Mouse (Mus musculus) mouse embryonic stem cell (cell line): ENCODE data around the gene Map2k3.

ENCODE experiments used
- in situ Hi-C, 2 experiments: fragments of 300-500 bp; cut with MboI; formaldehyde crosslinking; loops; 1 replicate in 1 of 2; 3 replicates in 1 of 2; pipeline ENCODE4 v1.14.3; 2019 to 2020; ENCODE audit warnings: low sequenced_read_pairs in 2 of 2, low pct_unique_long_range_greater_than_20kb in 1 of 2, mixed read lengths in 1 of 2; ENCODE audit not compliant: unreplicated experiment in 1 of 2

The Map2k3 gene

DNA sequence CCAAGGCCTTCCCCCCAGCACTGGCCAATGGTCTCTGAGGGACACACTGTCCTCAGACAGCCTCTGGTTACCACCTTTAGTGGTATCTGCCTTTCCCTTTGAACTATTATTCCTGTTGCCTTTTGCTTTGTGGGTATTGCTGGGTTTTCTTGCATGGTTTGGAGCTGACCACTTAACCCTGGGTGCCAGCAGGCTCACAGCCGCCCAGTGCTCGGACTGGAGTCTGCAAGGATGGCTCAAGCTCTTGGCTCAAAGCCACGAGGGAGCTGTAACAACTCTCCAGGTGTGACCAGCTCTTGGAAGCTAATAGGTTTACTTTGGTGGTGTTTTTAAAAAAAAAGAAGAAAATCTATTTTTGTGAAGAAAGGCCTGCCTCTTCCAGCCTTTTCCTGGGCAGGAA lies 20.5 kb downstream of the Map2k3 start:
- in situ Hi-C loops: no loop called here

DNA sequence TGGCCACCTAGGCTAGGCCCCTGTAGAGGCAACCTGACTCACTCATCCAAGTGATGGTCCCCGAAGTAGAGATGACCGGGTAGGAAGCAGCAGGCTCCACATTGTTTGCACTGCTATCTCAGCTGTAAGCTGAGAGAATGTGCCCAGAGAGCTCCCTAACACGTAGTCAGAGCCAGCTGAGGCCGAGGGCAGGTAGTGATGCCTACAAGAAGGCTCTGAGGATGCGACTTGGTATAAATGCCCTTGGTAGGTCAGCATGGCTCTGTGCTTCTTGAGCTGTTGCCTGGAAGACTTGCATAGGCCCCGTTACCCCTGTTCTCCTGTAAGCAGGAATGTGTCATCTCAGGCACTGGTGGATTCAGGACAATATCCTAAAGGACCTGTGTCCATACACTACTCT lies 21.2 kb downstream of the Map2k3 start:
- in situ Hi-C loops: no loop called here

DNA sequence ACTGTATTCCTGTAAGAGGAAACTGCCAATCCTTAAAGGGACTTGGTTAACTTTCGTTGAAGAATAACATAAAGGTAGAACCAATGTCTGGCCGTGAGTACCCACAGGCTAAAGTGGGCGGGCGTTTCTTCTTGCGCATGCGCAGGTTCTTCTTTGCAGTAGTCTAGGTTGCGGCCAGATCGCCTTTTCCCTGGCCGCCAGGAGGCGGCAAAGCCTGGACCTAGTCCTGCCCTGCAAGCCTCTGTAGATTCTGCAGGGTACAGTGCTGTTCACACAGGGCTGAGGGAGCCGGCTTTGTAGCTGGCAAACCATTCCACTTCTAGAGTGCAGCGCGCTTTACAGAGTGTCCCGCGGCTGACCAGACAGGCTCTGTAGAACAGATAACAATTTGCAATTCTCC lies 22.0 kb downstream of the Map2k3 start:
- in situ Hi-C loops: no loop called here

DNA sequence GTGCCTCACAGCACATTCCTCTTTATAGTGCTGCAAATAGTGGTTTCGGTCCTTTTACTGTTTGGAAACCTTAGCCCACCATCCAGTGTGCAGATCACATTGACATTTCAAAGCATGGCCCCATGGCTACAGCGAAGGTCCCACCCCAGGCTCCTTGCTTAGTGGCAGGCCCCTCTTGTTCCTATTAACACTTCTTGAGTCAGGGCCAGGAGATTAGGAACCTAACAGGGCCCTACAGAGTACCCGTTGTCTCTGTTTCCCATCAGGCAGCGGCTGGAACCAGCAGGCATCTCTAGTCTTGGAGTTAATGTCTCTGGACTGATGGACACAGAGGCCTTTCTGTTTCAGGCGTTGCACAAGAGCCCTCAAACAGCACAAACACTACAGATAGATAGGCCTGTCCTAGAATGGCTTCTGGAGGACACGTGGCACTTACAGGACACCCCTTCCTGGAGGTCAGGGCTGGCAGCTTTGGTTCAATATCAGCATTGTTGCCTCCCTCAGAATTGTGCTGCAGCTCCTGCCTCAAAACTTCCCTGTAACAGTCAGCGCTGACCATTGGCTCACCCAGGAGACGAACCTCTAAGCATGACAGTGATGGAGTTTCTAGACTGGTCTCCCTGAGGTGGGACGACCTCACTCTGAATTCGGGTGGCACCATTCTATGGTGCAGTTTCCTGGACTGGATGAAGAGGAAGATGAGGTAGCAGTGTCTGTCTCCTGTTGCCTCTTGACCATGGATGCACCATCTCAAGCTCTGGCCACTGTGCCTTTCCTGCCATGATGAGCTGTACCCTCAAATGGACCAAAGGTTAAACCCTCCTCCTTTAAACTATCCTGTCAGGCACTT lies 22.6 kb downstream of the Map2k3 start:
- in situ Hi-C loops: no loop called here

DNA sequence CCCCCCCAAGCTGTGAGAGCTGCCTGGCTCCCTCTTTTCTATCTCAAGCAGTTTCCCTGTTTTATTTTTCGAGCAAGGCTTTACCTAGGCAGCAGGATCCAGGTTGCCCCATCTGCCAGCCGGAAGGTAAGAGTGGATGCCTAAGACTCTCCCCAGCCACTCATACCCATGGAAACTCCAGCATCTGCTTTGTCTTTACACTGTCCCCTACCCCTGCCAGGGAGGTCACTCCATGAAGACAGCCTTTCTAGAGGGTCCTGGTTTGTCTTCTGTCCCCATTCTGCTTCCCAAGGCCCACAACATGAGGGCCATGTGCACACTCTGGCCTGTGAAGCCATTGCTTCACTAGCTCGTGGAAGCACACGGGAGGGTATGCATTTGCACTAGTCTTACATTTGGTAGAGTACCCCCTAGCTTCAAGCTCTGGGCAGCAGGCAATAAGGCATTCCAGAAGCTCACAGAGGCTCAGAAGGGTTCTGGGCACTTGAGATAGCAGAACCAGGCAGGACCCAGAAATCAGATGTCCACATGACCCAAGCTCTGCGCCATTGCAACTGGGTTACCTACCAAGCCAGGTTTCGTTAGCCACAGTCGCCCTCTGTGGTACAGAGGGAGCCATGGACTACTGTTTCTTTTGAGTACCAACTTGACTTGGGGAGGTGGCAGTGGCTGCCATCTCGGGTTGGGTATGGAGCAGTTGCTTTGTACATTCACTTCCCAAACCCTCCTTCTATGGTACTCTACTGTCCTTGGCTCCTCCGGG lies 24.0 kb downstream of the Map2k3 start:
- in situ Hi-C loops: no loop called here

DNA sequence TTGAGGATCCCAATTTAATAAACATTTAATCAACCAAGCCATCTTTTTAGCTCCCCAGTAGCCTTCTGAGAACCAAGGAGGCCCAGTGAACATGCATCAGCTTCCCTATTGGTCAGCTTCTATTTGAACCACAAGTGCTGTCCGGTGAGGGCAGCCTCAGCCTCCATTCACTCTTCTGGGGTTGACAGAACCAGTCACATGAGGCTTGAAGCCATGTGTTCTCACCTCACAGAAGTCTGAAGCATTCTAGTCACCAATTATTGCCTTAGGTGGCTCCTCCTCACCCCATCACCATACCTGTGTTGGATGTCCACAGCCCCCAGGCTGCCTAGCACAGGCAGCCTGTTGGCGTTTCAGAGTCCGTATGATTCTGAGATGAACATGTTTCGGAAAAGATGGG lies 27.1 kb downstream of the Map2k3 start:
- in situ Hi-C loops: no loop called here

DNA sequence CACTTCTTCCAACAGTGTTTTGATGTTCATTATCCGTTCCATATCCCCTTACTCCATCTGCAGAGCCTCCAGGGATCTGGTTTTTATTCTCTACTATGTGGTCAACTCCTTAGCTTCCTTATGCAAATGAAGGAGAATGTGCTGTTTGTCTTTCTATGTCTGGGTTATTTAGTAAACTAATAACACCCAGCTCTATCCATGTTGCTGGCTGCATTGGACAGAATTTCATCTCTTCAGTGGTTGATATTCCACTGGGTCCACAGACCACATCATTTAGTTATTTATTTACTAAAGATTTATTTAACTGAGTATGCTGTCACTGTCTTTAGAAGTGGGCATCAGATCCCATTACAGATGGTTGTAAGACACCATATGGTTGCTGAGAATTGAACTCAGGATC lies 29.3 kb downstream of the Map2k3 start:
- in situ Hi-C loops: no loop called here

DNA sequence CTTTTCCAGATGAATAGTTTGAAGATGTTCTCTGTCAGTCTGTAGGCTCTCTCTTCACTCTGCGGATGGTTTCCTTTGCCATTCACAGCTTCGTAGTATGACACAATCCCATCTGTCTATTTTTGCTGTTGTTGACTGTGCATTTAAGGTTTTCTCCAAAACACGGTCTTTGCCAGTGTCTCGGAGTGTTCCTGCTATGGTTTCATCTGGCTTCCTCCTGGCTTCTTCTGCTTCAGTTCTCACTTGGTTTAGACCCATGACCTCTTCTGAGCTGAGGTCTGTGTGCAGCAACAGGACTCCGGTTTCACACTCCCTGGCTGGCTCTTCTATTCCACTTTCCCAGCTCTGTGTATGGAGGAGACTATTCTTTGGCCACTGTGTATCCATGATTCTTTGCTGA lies 30.9 kb downstream of the Map2k3 start:
- in situ Hi-C loops: no loop called here

DNA sequence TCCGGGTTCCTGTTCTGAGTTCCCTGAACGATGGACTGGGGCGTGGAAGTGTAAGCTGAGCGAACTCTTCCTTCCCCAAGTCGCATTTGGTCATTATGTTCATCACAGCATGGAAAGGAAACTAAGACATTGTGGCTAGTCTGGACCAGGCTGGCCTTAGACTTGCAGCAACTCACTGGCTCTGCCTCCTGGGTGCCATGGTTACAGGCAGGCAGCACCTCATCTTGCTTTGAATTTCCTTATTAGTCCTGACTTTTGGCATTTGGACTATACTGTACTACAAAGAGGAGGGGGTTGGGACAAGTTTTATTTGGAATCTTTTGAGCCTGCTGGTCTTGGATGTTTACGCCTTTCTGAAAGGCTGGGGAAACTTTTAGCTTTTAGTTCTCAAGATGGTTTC lies 35.1 kb downstream of the Map2k3 start:
- in situ Hi-C loops: no loop called here

DNA sequence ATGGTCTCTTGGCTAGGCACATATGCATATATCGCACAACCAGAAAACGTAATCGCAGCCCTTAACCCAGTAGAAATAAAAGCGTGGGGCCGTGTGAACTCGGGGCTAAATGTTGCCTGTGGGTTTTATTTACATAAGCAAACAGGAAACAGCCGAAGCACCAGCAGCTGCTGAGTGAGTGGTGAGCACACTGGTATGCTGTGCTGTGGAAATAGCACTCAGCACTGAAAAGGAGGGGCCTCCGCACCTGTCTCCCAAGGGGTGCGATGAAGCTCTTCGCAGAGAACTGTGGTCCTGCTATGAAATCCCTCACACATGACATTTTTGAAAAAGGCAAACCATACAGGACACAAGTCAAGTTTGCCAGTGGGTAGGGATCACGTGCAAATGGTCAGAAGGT lies 43.3 kb downstream of the Map2k3 start:
- in situ Hi-C loops: no loop called here

DNA sequence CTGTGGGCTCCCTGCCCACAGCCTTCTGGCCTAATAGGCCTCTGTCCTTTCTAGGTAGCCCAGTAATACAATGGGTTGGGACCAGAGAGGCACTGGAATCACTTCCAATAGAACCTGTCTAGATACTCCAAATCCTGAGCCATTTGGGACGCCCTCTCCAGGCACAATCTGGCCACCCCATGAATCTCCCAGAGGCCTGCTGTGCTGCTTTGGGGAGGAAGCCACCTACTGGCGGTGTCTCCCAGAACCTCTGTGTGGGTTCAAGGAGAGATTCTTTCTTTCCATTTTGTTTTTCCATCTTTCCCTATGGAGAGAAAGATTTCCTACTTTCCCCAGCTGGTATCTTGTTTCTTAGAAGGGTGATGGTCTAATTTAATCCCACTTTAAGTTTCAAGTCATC lies 44.4 kb downstream of the Map2k3 start:
- in situ Hi-C loops: no loop called here

DNA sequence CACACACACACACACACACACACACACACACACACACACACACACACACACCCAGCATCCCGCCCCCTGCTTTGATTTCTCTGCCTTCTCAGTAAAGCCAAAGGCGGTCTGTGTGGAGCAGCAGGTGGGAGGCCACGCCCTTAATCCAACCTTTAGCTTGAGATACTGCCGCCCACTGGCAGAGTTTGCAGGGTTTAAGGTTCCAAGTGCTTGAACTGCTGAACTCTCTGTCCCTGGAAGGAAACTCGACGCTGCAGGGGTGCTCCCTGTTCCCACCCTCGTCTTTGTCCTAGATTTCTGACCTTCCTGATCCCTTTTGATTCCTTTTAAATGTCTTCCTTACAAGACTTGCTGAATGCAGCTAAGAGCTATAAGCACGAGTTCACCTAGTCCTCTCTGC lies 44.9 kb downstream of the Map2k3 start:
- in situ Hi-C loops: no loop called here

DNA sequence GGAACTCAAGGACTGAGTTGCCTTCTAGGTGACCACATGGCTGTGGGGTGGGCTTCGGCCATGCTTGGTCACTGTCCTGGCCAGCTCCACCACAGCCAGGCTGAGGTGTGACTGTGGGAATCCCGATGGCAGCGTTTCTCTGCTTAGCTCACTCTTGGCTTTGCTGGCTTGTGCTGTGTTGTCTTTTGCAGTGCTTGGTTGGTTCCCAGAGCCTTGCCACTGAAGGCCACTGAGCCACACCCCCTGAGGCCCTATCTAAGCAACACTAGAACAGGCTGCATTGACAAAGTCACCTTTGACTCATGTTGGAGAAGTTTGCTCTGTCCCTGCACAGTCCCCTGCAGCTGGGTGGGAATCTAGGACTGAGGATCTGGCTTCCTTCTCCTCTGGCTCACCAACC lies 45.3 kb downstream of the Map2k3 start:
- in situ Hi-C loops: no loop called here

DNA sequence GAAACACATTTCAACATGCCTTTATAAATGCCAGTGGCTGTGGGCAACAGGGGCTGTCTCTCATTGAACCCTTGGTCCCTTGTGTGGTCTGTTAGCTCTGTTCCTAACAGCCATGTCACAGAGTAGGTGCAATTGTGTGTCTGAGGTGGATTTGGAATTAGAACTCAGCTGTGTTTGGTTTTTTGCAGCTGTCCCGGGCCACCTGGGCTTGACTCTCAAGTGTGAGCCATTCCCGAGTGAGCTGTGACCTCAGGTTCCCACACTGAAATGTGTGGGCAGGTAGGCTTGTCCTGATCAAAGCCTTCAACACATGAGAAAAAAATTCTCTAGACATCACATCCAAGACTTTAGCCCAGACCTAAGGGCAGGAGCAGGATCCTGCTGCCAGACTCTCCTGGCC lies 46.8 kb downstream of the Map2k3 start:
- in situ Hi-C loops: no loop called here

DNA sequence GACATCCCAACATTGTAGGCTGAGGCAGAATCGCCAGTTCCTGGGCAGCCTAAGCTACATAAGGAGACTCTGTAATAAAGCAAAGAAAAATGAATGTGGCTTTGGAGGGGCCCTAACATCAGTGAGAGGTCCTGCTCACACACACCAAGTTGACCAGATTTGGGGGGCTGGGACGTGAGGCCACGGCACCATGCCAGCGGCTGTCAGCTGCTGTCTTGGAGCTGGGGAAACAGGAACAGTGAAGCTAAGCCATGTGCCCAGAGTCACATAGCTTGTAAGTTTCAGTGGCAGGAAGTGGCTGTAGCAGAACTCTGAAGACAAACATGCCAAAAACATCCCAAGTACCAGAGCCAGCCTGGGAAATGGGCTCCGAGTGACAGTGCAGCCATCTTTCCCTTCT lies 48.0 kb downstream of the Map2k3 start:
- in situ Hi-C loops: no loop called here

DNA sequence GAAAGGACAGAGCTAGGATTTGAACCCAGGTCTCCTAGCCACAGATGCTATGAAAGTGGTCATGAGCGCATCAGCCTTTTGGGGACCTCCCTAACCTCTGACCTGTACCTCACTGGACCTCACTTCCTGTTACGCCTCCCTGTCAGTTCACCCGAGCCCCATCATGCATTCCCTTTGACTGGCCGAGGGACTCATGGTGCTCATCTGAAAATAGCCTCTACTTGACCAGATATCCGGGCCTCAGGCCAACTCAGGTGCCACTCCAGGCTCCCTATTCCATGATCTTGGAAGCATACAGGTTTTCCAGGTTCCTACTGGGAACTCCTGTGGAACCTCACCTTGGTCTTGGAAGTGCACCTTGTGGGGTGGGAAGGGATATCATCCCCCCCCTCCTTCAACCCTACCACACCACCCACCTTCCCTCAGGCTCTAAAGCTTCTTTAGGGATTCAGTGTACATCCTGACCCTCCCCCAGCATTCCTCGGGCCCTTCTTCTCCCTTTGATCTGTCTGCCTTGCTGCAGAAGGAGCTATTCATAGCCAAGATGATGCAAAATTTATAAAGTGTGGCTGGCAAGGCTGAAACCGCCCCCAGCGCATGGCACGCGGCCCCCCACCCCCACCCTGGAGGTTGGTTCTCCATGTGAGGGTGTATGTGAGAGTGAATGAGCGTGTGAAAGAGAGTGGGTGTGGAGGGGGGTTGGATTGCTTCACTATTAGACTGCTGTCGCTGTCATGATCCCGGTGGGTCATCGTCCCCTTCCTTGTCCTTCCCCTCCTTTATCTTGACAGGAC lies 50.1 kb downstream of the Map2k3 start:
- in situ Hi-C loops: no loop called here

DNA sequence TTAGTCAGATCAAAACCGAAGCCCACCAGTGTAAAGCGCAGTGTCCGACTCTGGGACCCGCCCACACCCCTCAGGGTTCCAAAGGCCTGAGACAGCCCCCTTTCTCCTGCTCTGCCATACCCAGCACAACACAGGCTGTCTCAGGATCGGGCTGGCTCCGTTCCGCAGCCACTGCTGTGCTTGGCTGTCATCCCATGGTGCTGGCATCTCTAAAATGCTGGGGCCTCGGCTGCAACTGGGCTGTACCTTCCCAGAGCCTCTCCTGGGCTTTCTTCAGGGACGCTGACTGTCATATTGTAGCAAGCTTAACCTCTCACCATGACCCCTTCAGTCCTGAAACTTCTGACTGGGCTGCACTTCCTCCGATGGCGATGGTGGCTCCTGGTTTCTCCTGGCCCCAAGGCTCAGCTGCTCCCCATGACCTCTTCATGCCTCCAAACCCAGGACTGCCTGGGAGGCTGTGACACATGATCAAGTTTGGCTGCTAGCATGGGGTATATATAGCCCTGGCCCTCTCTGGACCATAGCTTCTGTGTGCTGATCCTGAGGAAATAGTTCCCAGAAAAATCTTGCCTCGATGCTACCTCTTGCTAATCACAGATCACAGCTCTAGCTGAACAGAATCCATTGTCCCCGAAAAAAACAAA lies 53.2 kb downstream of the Map2k3 start:
- in situ Hi-C loops: no loop called here

DNA sequence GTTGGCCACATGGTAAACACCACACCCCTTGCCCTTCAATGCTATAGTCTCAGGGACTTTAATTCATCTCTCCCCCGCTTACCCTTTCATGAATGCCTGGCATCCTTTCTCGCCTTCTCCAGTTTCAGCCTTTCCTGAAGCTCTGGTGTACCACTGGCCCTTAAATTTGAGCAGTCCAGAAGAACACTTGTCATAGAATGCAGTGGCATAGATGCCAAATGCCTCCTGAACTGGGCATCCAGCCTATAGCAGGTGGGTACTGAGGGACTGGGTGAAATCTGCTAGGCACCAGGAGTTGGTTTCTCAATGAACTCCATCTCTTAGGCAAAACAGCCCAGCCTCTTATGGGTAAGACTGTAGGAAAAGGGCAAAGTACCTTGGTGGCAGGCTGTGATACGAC lies 58.6 kb downstream of the Map2k3 start:
- in situ Hi-C loops: no loop called here
